Mouse (Mus musculus): ENCODE measurements at regions not wholly inside any gene's neighbourhood (a gene's known extent, or its start where the extent isn't known, plus 50 kb on each side); places are given as distances from the start of the nearest gene placed in this dataset.

GRCm38 (mm10) chr15:62171632-62172031 lies 1248.8 kb upstream of the A1bg start:
- TF ChIP-seq CEBPB (IDR thresholded peaks at IDR 0.05; ENCODE audit: insufficient read depth, poor library complexity, severe bottlenecking), result no peak
- no peak for TF ChIP-seq POLR2A (IDR thresholded peaks at IDR 0.05; ENCODE audit: insufficient read length, low read depth)
- TF ChIP-seq USF1 (IDR thresholded peaks at IDR 0.05; ENCODE audit: low read depth), result no peak
- no peak for TF ChIP-seq TCF3 (IDR thresholded peaks at IDR 0.05; ENCODE audit: insufficient read length, low read depth)
